Mouse (Mus musculus) lung, embryonic 15.5 days (tissue): ENCODE measurements around the gene Pcnt. TPM values are rescaled to one million over a fixed set of nuclear protein-coding genes. Genes with fewer than 3 reads are reported as not detected.

Experiments
- ATAC-seq: fragments of 200-750 bp; cut with Nextera tagmentation; 2 replicates; pipeline ENCODE4 v1.8.0; 2017; ENCODE audit warnings: moderate number of reproducible peaks, borderline replicate concordance; ENCODE audit not compliant: low FRiP score, low TSS enrichment; ENCODE audit errors: extremely low read depth
- H3K27ac ChIP-seq: fragments of 300-500 bp; sonication (generic); 2 replicates; pipeline ENCODE4 v1.5.1; 2015; ENCODE audit warnings: moderate library complexity, mild to moderate bottlenecking, inconsistent platforms
- H3K27me3 ChIP-seq: fragments of 300-500 bp; sonication (generic); 2 replicates; pipeline ENCODE4 v1.6.1; 2015; ENCODE audit warnings: inconsistent platforms
- H3K36me3 ChIP-seq: fragments of 300-500 bp; sonication (generic); 2 replicates; pipeline ENCODE4 v1.6.1; 2015; ENCODE audit warnings: inconsistent platforms
- H3K4me1 ChIP-seq: fragments of 300-500 bp; sonication (generic); 2 replicates; pipeline ENCODE4 v1.6.1; 2015; ENCODE audit warnings: inconsistent platforms
- H3K4me2 ChIP-seq: fragments of 300-500 bp; sonication (generic); 2 replicates; pipeline ENCODE4 v1.6.1; 2015; ENCODE audit warnings: inconsistent platforms, mild to moderate bottlenecking, moderate library complexity
- H3K4me3 ChIP-seq: fragments of 300-500 bp; sonication (generic); 2 replicates; pipeline ENCODE4 v1.5.1; 2015; ENCODE audit warnings: mild to moderate bottlenecking, inconsistent platforms
- H3K9ac ChIP-seq: fragments of 300-500 bp; sonication (generic); 2 replicates; pipeline ENCODE4 v1.6.1; 2015; ENCODE audit warnings: inconsistent platforms
- H3K9me3 ChIP-seq: fragments of 300-500 bp; sonication (generic); 2 replicates; pipeline ENCODE4 v1.6.1; 2016; ENCODE audit warnings: inconsistent platforms
- whole genome bisulfite sequencing: fragments of 180-500 bp; shearing (Covaris S2); methylation state at CpG from one replicate; pipeline ENCODE4 v1.1.7; 2015; 5-methylcytosine and 5-hydroxymethylcytosine counted together
- polyA plus RNA-seq: library from polyadenylated mRNA; unstranded; fragments of >200 nt; fragmentation: Nextera tagmentation; extraction: Ambion mirVana; gene quantifications from 2 replicates; pipeline ENCODE4 v1.2.1, GENCODE M21; 2015

Gene Pcnt
- polyA plus RNA-seq, 1 experiment from 2014 or later = 18.5 TPM

GRCm38 (mm10) chr10:76345540-76345902 is 97.1 kb downstream of the Pcnt start:
- H3K4me3 ChIP-seq = peak overlapping the region; percentile 89
- H3K4me2 ChIP-seq = peak overlapping the region; percentile 87
- WGBS = 2% methylated on average over 12 of the region's 12 CpGs
- no peaks in the 10 kb centered on the region for H3K9me3 ChIP-seq
- H3K27me3 ChIP-seq = no peaks in the 10 kb centered on the region
- H3K27ac ChIP-seq = peak overlapping the region; percentile 81
- H3K36me3 ChIP-seq = peaks cover 6% of the 10 kb centered on the region
- no peak; the same call in 1 of the 2 replicates for ATAC-seq
- peak overlapping the region; percentile 58 for H3K9ac ChIP-seq
- peaks cover 25% of the 10 kb centered on the region for H3K4me1 ChIP-seq

GRCm38 (mm10) chr10:76344711-76345539 is 97.7 kb downstream of the Pcnt start, which contains the start of gene Dip2a:
Gene Dip2a (minus strand): TSS chr10:76345291.
- no peaks in the 10 kb centered on the region for H3K9me3 ChIP-seq
- peak within 1 kb of the TSS; percentile 81 for H3K27ac ChIP-seq
- H3K36me3 ChIP-seq = no peaks in the 10 kb centered on the region; the same call in 1 of the 2 replicates
- H3K27me3 ChIP-seq = no peaks in the 10 kb centered on the region
- peak within 1 kb of the TSS; percentile 89 for H3K4me3 ChIP-seq
- peaks cover 25% of the 10 kb centered on the region for H3K4me1 ChIP-seq
- under 1% methylated on average over 94 of the region's 94 CpGs for WGBS
- H3K4me2 ChIP-seq = peak within 1 kb of the TSS; percentile 87
- H3K9ac ChIP-seq = peak within 1 kb of the TSS; percentile 79
- ATAC-seq = peak; percentile 94

- no peak for ATAC-seq
- no peak overlapping the region for H3K9ac ChIP-seq
- H3K4me1 ChIP-seq = no peaks in the 10 kb centered on the region
- H3K4me2 ChIP-seq = no peak overlapping the region
- H3K27me3 ChIP-seq = no peaks in the 10 kb centered on the region
- H3K27ac ChIP-seq = no peak overlapping the region
- no peak overlapping the region for H3K4me3 ChIP-seq
- 55% methylated on average over 4 of the region's 4 CpGs for WGBS
- no peaks in the 10 kb centered on the region for H3K9me3 ChIP-seq
- H3K36me3 ChIP-seq = no peaks in the 10 kb centered on the region
These were observed 108.2 kb downstream of the Pcnt start for GRCm38 (mm10) chr10:76334350-76334749.

GRCm38 (mm10) chr10:76332040-76332439 is 110.5 kb downstream of the Pcnt start:
- Histone ChIP-seq H3K9ac (no peak overlapping the region), H3K4me2 (no peak overlapping the region), H3K27ac (no peak overlapping the region), H3K4me1 (no peaks in the 10 kb centered on the region), H3K9me3 (no peaks in the 10 kb centered on the region), H3K4me3 (no peak overlapping the region), H3K27me3 (no peaks in the 10 kb centered on the region), H3K36me3 (no peaks in the 10 kb centered on the region)
- ATAC-seq = no peak
- 82% methylated on average over 2 of the region's 2 CpGs for WGBS

GRCm38 (mm10) chr10:76329093-76329492 is 113.5 kb downstream of the Pcnt start:
- H3K9me3 ChIP-seq = no peaks in the 10 kb centered on the region
- H3K27me3 ChIP-seq = no peaks in the 10 kb centered on the region
- no peak overlapping the region for H3K27ac ChIP-seq
- H3K4me3 ChIP-seq = no peak overlapping the region
- H3K4me2 ChIP-seq = no peak overlapping the region
- H3K36me3 ChIP-seq = no peaks in the 10 kb centered on the region
- no peak for ATAC-seq
- H3K4me1 ChIP-seq = no peaks in the 10 kb centered on the region
- WGBS = 73% methylated on average over 4 of the region's 4 CpGs
- no peak overlapping the region for H3K9ac ChIP-seq

- 82% methylated on average over 3 of the region's 3 CpGs for WGBS
- no peaks in the 10 kb centered on the region for H3K9me3 ChIP-seq
- H3K4me3 ChIP-seq = no peak overlapping the region
- no peak overlapping the region for H3K4me2 ChIP-seq
- H3K27ac ChIP-seq = no peak overlapping the region
- no peaks in the 10 kb centered on the region for H3K4me1 ChIP-seq
- H3K27me3 ChIP-seq = no peaks in the 10 kb centered on the region
- H3K36me3 ChIP-seq = no peaks in the 10 kb centered on the region
- H3K9ac ChIP-seq = no peak overlapping the region
- ATAC-seq = no peak
These were observed 114.0 kb downstream of the Pcnt start for GRCm38 (mm10) chr10:76328574-76328973.

GRCm38 (mm10) chr10:76326304-76327006 is 116.1 kb downstream of the Pcnt start:
- H3K9ac ChIP-seq = no peak overlapping the region
- no peak overlapping the region for H3K4me3 ChIP-seq
- H3K36me3 ChIP-seq = no peaks in the 10 kb centered on the region
- no peaks in the 10 kb centered on the region for H3K4me1 ChIP-seq
- no peak overlapping the region for H3K27ac ChIP-seq
- H3K9me3 ChIP-seq = no peaks in the 10 kb centered on the region
- ATAC-seq = no peak
- H3K4me2 ChIP-seq = no peak overlapping the region
- 71% methylated on average over 6 of the region's 6 CpGs for WGBS
- H3K27me3 ChIP-seq = no peaks in the 10 kb centered on the region

- WGBS = 74% methylated on average over 12 of the region's 12 CpGs
- Histone ChIP-seq H3K27me3 (no peaks in the 10 kb centered on the region), H3K36me3 (peaks cover 35% of the 10 kb centered on the region)
These were observed 125.0 kb downstream of the Pcnt start for GRCm38 (mm10) chr10:76317623-76318022.

GRCm38 (mm10) chr10:76316194-76316593 is 126.4 kb downstream of the Pcnt start:
- no peak for ATAC-seq
- Histone ChIP-seq H3K36me3 (peaks cover 41% of the 10 kb centered on the region), H3K9ac (no peak overlapping the region), H3K4me1 (no peaks in the 10 kb centered on the region), H3K4me2 (no peak overlapping the region), H3K4me3 (no peak overlapping the region), H3K9me3 (no peaks in the 10 kb centered on the region), H3K27ac (no peak overlapping the region), H3K27me3 (no peaks in the 10 kb centered on the region)
- WGBS = 79% methylated on average over 7 of the region's 7 CpGs

More at GRCm38 (mm10) chr10:76317623-76318022, 125.0 kb downstream of the Pcnt start:
- no peak overlapping the region for H3K4me2 ChIP-seq
- H3K27ac ChIP-seq = no peak overlapping the region
- H3K9me3 ChIP-seq = no peaks in the 10 kb centered on the region
- no peak overlapping the region for H3K4me3 ChIP-seq
- H3K4me1 ChIP-seq = no peaks in the 10 kb centered on the region
- ATAC-seq = no peak
- H3K9ac ChIP-seq = no peak overlapping the region

GRCm38 (mm10) chr10:76306738-76307137 is 135.8 kb downstream of the Pcnt start:
- peaks cover 29% of the 10 kb centered on the region for H3K36me3 ChIP-seq
- 84% methylated on average over 9 of the region's 9 CpGs for WGBS

More at GRCm38 (mm10) chr10:76306738-76307137, 135.8 kb downstream of the Pcnt start:
- no peak overlapping the region for H3K4me2 ChIP-seq
- no peak for ATAC-seq
- H3K27me3 ChIP-seq = no peaks in the 10 kb centered on the region
- H3K4me3 ChIP-seq = no peak overlapping the region
- H3K9ac ChIP-seq = no peak overlapping the region
- H3K4me1 ChIP-seq = no peaks in the 10 kb centered on the region
- no peaks in the 10 kb centered on the region for H3K9me3 ChIP-seq
- H3K27ac ChIP-seq = no peak overlapping the region
